In genomic region chr1:61233476-61234297, GRCm38 (mm10) we compare ENCODE assay signal across 9 mouse cellular contexts.
A peak's percentile ranks its signal among the peaks of the same experiment; 100 is the strongest.
DNase-seq lines count a peak whose midpoint lies in the region; ATAC-seq and TF ChIP-seq lines count a peak whose summit lies in the region.
"Had no signal": no experiment of that assay in that cellular context is flagged by ENCODE, and none has a peak within 500 bp of the region (broad histone marks: within the 10 kb centered on the region; RNA-seq: fewer than 3 reads in every experiment).

No protein-coding gene starts in this region.

- H3K9ac ChIP-seq in forebrain, embryonic 12.5 days: no peak overlapping the region
- no peak overlapping the region for H3K9ac ChIP-seq in kidney, embryonic 15.5 days
- no peak overlapping the region for H3K9ac ChIP-seq in neural tube, embryonic 12.5 days

- peak overlapping the region; percentile 22 for H3K4me2 ChIP-seq in forebrain, embryonic 12.5 days
- H3K4me2 ChIP-seq in kidney, embryonic 15.5 days: peak overlapping the region; percentile 53
- H3K4me2 ChIP-seq in neural tube, embryonic 12.5 days (replicated peaks): peak overlapping the region; percentile 41

- no peak for DNase-seq in layer of hippocampus, adult 2 months (ENCODE audit: low spot score in 2 of 2)
- no peak for DNase-seq in layer of hippocampus, postnatal 25 days (ENCODE audit: extremely low spot score in 1 of 2, low spot score in 1 of 2)
- no peak for DNase-seq in thymus, postnatal 14 days
- no peak for DNase-seq in c-Kit-positive CD71-positive TER-119-positive erythroid progenitor cells, embryonic 14.5 days (ENCODE audit: low spot score)
- DNase-seq in gastrocnemius, postnatal 14 days: no peak

- H3K9me3 ChIP-seq in forebrain, embryonic 12.5 days: no peaks in the 10 kb centered on the region
- no peaks in the 10 kb centered on the region for H3K9me3 ChIP-seq in kidney, embryonic 15.5 days (replicated peaks)
- H3K9me3 ChIP-seq in neural tube, embryonic 12.5 days: no peaks in the 10 kb centered on the region
- H3K9me3 ChIP-seq: G1E had no signal

- H3K36me3 ChIP-seq in forebrain, embryonic 12.5 days (replicated peaks): no peaks in the 10 kb centered on the region
- no peaks in the 10 kb centered on the region for H3K36me3 ChIP-seq in kidney, embryonic 15.5 days
- no peaks in the 10 kb centered on the region for H3K36me3 ChIP-seq in neural tube, embryonic 12.5 days
- H3K36me3 ChIP-seq: G1E had no signal

- intact Hi-C loops in gastrocnemius, postnatal 14 days (cut with DNase I; ENCODE audit: low total_unique reads): no loop called here

- WGBS in forebrain, embryonic 12.5 days: 35% methylated on average over 10 of the region's 10 CpGs
- 12% methylated on average over 10 of the region's 10 CpGs for WGBS in kidney, embryonic 15.5 days
- WGBS in neural tube, embryonic 12.5 days: 21% methylated on average over 10 of the region's 10 CpGs

- H3K4me1 ChIP-seq in forebrain, embryonic 12.5 days: peaks cover 10% of the 10 kb centered on the region
- peaks cover 17% of the 10 kb centered on the region for H3K4me1 ChIP-seq in kidney, embryonic 15.5 days
- peaks cover 12% of the 10 kb centered on the region for H3K4me1 ChIP-seq in neural tube, embryonic 12.5 days

- H3K4me3 ChIP-seq in layer of hippocampus, adult 2 months: no peak overlapping the region
- H3K4me3 ChIP-seq in forebrain, embryonic 12.5 days (replicated peaks): no peak overlapping the region
- H3K4me3 ChIP-seq in kidney, embryonic 15.5 days (replicated peaks): peak overlapping the region; percentile 23
- H3K4me3 ChIP-seq in neural tube, embryonic 12.5 days: no peak overlapping the region

- peak overlapping the region; percentile 32; the same call in 1 of the 2 replicates for H3K27ac ChIP-seq in layer of hippocampus, adult 2 months
- peak overlapping the region; percentile 25; the same call in 1 of the 2 replicates for H3K27ac ChIP-seq in forebrain, embryonic 12.5 days
- peak overlapping the region; percentile 25 for H3K27ac ChIP-seq in kidney, embryonic 15.5 days
- no peak overlapping the region for H3K27ac ChIP-seq in neural tube, embryonic 12.5 days

- peak; percentile 55 for ATAC-seq in forebrain, embryonic 12.5 days (ENCODE audit: low FRiP score)
- ATAC-seq in kidney, embryonic 15.5 days (replicated peaks; ENCODE audit: low FRiP score): peak; percentile 89
- peak; percentile 53 for ATAC-seq in neural tube, embryonic 12.5 days (ENCODE audit: low FRiP score, low read depth)

- no peak for TF ChIP-seq CTCF in layer of hippocampus, adult 2 months (conservative IDR thresholded peaks at IDR 0.05)

- H3K27me3 ChIP-seq in forebrain, embryonic 12.5 days: no peaks in the 10 kb centered on the region
- H3K27me3 ChIP-seq in kidney, embryonic 15.5 days: no peaks in the 10 kb centered on the region
- H3K27me3 ChIP-seq in neural tube, embryonic 12.5 days (replicated peaks): no peaks in the 10 kb centered on the region
